Mouse (Mus musculus): Measurements from ENCODE around the gene Rnf224. TPM values are rescaled to one million over a fixed set of nuclear protein-coding genes. Genes with fewer than 3 reads are reported as not detected.

The Rnf224 gene
- not detected in 2 replicates for polyA plus RNA-seq (2015; fragmentation: Nextera tagmentation; extraction: Ambion mirVana)

GRCm38 (mm10) chr2:25236614-25237013, at the start of gene Rnf224:
Gene Rnf224, minus strand, starts transcription at chr2:25236787.

GRCm38 (mm10) chr2:25271827-25272511, 35.4 kb upstream of the Rnf224 start, which contains the start of the genes Ssna1 and Anapc2:
Gene Ssna1, minus strand, starts transcription at chr2:25272438.
Gene Anapc2, plus strand, starts transcription at chr2:25272478.

GRCm38 (mm10) chr2:25262291-25262767, 25.7 kb upstream of the Rnf224 start, which contains the start of gene Tprn:
Gene Tprn, plus strand, starts transcription at chr2:25262618.

GRCm38 (mm10) chr2:25255284-25255779, 18.7 kb upstream of the Rnf224 start, which contains the start of gene Tmem203:
Gene Tmem203, plus strand, starts transcription at chr2:25255439.

GRCm38 (mm10) chr2:25246183-25247072, 9.8 kb upstream of the Rnf224 start, which contains the start of gene AL732309.1:
Gene AL732309.1, minus strand, starts transcription at chr2:25246863.

GRCm38 (mm10) chr2:25242101-25242506, 5.5 kb upstream of the Rnf224 start, which contains the start of the genes Rnf208 and Cysrt1:
Gene Rnf208, plus strand, starts transcription at chr2:25242255.
Gene Cysrt1, minus strand, starts transcription at chr2:25242452.

GRCm38 (mm10) chr2:25234050-25234449, 2.5 kb downstream of the Rnf224 start, which contains the start of gene Slc34a3:
Gene Slc34a3, minus strand, starts transcription at chr2:25234364.

GRCm38 (mm10) chr2:25224492-25224765, 12.2 kb downstream of the Rnf224 start, which contains the start of gene Tubb4b:
Gene Tubb4b, minus strand, starts transcription at chr2:25224702.

GRCm38 (mm10) chr2:25218445-25218844, 18.1 kb downstream of the Rnf224 start, which contains the start of gene Fam166a:
Gene Fam166a, plus strand, starts transcription at chr2:25218745.

GRCm38 (mm10) chr2:25214444-25214843, 22.1 kb downstream of the Rnf224 start, which contains the start of gene Stpg3:
Gene Stpg3, minus strand, starts transcription at chr2:25214637.

GRCm38 (mm10) chr2:25211121-25211670, 25.4 kb downstream of the Rnf224 start, which contains the start of gene Nelfb:
Gene Nelfb, minus strand, starts transcription at chr2:25211489.

GRCm38 (mm10) chr2:25196172-25196954, 40.2 kb downstream of the Rnf224 start, which contains the start of gene Tor4a:
Gene Tor4a, minus strand, starts transcription at chr2:25196886.

Other genes starting within 250 kb of the Rnf224 start
- 33.9 and 34.8 TPM in 2 replicates for gene Nsmf, start 182.4 kb downstream of the Rnf224 start, polyA plus RNA-seq (2015; fragmentation: Nextera tagmentation; extraction: Ambion mirVana)
- gene Entpd8, start 156.5 kb downstream of the Rnf224 start, polyA plus RNA-seq (2015; fragmentation: Nextera tagmentation; extraction: Ambion mirVana): not detected in 2 replicates
- 0.17 TPM in 1 of 2 replicates, not detected in the other for gene Noxa1, start 141.6 kb downstream of the Rnf224 start, polyA plus RNA-seq (2015; fragmentation: Nextera tagmentation; extraction: Ambion mirVana)
- gene Nrarp, start 56.0 kb downstream of the Rnf224 start, polyA plus RNA-seq (2015; fragmentation: Nextera tagmentation; extraction: Ambion mirVana): 9.5 and 13.8 TPM in 2 replicates
- gene Tor4a, start 39.9 kb downstream of the Rnf224 start, polyA plus RNA-seq (2015; fragmentation: Nextera tagmentation; extraction: Ambion mirVana): 2.5 and 3.6 TPM in 2 replicates
- gene Nelfb, start 25.3 kb downstream of the Rnf224 start, polyA plus RNA-seq (2015; fragmentation: Nextera tagmentation; extraction: Ambion mirVana): 42.2 and 43.2 TPM in 2 replicates
- gene Stpg3, start 22.1 kb downstream of the Rnf224 start, polyA plus RNA-seq (2015; fragmentation: Nextera tagmentation; extraction: Ambion mirVana): not detected in 2 replicates
- 0.19 TPM in 1 of 2 replicates, not detected in the other for gene Fam166a, start 18.0 kb downstream of the Rnf224 start, polyA plus RNA-seq (2015; fragmentation: Nextera tagmentation; extraction: Ambion mirVana)
- gene Tubb4b, start 12.1 kb downstream of the Rnf224 start, polyA plus RNA-seq (2015; fragmentation: Nextera tagmentation; extraction: Ambion mirVana): 141 and 191 TPM in 2 replicates
- gene Slc34a3, start 2.4 kb downstream of the Rnf224 start, polyA plus RNA-seq (2015; fragmentation: Nextera tagmentation; extraction: Ambion mirVana): not detected in 2 replicates
- 0.50 and 1.5 TPM in 2 replicates for gene Rnf208, start 5.5 kb upstream of the Rnf224 start, polyA plus RNA-seq (2015; fragmentation: Nextera tagmentation; extraction: Ambion mirVana)
- gene Cysrt1, start 5.7 kb upstream of the Rnf224 start, polyA plus RNA-seq (2015; fragmentation: Nextera tagmentation; extraction: Ambion mirVana): 8.6 TPM in 1 of 2 replicates, not detected in the other
- 1.2 and 2.0 TPM in 2 replicates for gene AL732309.1, start 10.1 kb upstream of the Rnf224 start, polyA plus RNA-seq (2015; fragmentation: Nextera tagmentation; extraction: Ambion mirVana)
- gene Tmem203, start 18.7 kb upstream of the Rnf224 start, polyA plus RNA-seq (2015; fragmentation: Nextera tagmentation; extraction: Ambion mirVana): 27.2 and 29.6 TPM in 2 replicates
- 3.0 and 3.9 TPM in 2 replicates for gene Tprn, start 25.8 kb upstream of the Rnf224 start, polyA plus RNA-seq (2015; fragmentation: Nextera tagmentation; extraction: Ambion mirVana)
- gene Ssna1, start 35.7 kb upstream of the Rnf224 start, polyA plus RNA-seq (2015; fragmentation: Nextera tagmentation; extraction: Ambion mirVana): 102 and 122 TPM in 2 replicates
- gene Anapc2, start 35.7 kb upstream of the Rnf224 start, polyA plus RNA-seq (2015; fragmentation: Nextera tagmentation; extraction: Ambion mirVana): 51.7 and 54.8 TPM in 2 replicates
- not detected in 2 replicates for gene Tmem210, start 51.4 kb upstream of the Rnf224 start, polyA plus RNA-seq (2015; fragmentation: Nextera tagmentation; extraction: Ambion mirVana)
- gene Lrrc26, start 53.1 kb upstream of the Rnf224 start, polyA plus RNA-seq (2015; fragmentation: Nextera tagmentation; extraction: Ambion mirVana): 0.12 and 0.15 TPM in 2 replicates
- not detected in 2 replicates for gene Grin1, start 82.4 kb upstream of the Rnf224 start, polyA plus RNA-seq (2015; fragmentation: Nextera tagmentation; extraction: Ambion mirVana)
- gene Man1b1, start 95.6 kb upstream of the Rnf224 start, polyA plus RNA-seq (2015; fragmentation: Nextera tagmentation; extraction: Ambion mirVana): 29.6 and 33.0 TPM in 2 replicates
- 8.7 and 10.9 TPM in 2 replicates for gene Dpp7, start 119.6 kb upstream of the Rnf224 start, polyA plus RNA-seq (2015; fragmentation: Nextera tagmentation; extraction: Ambion mirVana)
- gene Uap1l1, start 128.9 kb upstream of the Rnf224 start, polyA plus RNA-seq (2015; fragmentation: Nextera tagmentation; extraction: Ambion mirVana): 12.4 and 16.8 TPM in 2 replicates
- gene Sapcd2, start 135.5 kb upstream of the Rnf224 start, polyA plus RNA-seq (2015; fragmentation: Nextera tagmentation; extraction: Ambion mirVana): 5.8 and 6.4 TPM in 2 replicates
- gene Entpd2, start 159.1 kb upstream of the Rnf224 start, polyA plus RNA-seq (2015; fragmentation: Nextera tagmentation; extraction: Ambion mirVana): 30.8 and 32.7 TPM in 2 replicates
- 19.3 and 28.5 TPM in 2 replicates for gene Npdc1, start 162.6 kb upstream of the Rnf224 start, polyA plus RNA-seq (2015; fragmentation: Nextera tagmentation; extraction: Ambion mirVana)
- 0.06 TPM in 1 of 2 replicates, not detected in the other for gene Fut7, start 186.5 kb upstream of the Rnf224 start, polyA plus RNA-seq (2015; fragmentation: Nextera tagmentation; extraction: Ambion mirVana)
- 1.2 and 1.6 TPM in 2 replicates for gene Abca2, start 191.9 kb upstream of the Rnf224 start, polyA plus RNA-seq (2015; fragmentation: Nextera tagmentation; extraction: Ambion mirVana)
- gene Clic3, start 220.1 kb upstream of the Rnf224 start, polyA plus RNA-seq (2015; fragmentation: Nextera tagmentation; extraction: Ambion mirVana): 1.0 and 6.2 TPM in 2 replicates
- gene Paxx, start 224.3 kb upstream of the Rnf224 start, polyA plus RNA-seq (2015; fragmentation: Nextera tagmentation; extraction: Ambion mirVana): 56.6 and 62.1 TPM in 2 replicates
- 11.8 and 13.3 TPM in 2 replicates for gene Ptgds, start 233.3 kb upstream of the Rnf224 start, polyA plus RNA-seq (2015; fragmentation: Nextera tagmentation; extraction: Ambion mirVana)